Mouse (Mus musculus): ENCODE data around the gene 9930021J03Rik.

DNA sequence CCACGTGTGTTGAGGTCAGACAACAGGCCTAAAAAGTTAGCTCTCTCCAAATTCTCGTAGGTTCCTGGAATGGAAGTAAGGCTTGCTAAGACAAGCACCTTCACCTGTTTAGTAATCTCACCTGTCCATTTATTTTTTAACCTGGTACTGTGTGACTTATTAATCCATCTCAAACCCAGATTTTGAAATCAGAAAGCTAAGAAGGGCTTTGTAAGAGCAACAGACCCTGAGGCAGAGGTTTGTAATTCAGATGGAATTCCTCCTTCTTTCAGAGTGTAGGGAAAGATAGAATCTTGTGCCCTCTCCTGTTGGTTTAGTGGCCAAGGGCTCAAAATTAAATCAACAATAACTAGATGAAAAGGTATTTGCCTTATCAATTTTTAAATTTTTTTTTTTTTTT is 134.6 kb downstream of the 9930021J03Rik start:
- TF ChIP-seq POLR2A (IDR thresholded peaks at IDR 0.05; ENCODE audit: insufficient read depth, low read depth, low read length) (no peak), CTCF (IDR thresholded peaks at IDR 0.05; ENCODE audit: insufficient read depth, low read depth, low read length) (no peak)

Data from olfactory bulb, adult 2 months (tissue).